In the genomic region with DNA sequence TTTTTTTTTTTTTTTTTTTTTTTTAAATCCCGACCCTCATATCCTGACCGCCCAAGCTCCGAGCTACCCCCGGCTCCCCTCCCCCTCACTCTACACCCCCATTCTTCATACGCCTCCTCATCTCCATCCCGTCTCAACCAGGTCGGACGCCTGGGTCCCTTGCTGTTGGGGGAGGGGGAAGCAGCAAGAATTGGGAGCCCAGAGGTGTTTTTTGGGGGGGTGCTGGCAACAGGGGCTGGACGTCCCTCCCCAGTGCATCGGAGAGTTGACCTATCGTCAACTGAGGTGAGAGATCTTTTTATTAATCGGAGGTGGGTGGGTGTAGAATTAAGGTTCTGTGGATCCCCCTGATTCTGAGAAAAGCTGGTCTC, we compare ENCODE assay signal across 11 mouse cellular contexts. TPM values are rescaled to one million over a fixed set of nuclear protein-coding genes. Genes with fewer than 3 reads are reported as not detected.
DNase-seq lines count a peak whose midpoint lies in the region; ATAC-seq and TF ChIP-seq lines count a peak whose summit lies in the region.
"Had no signal": no experiment of that assay in that cellular context is flagged by ENCODE, and none has a peak within 500 bp of the region (broad histone marks: within the 10 kb centered on the region; RNA-seq: fewer than 3 reads in every experiment).

No protein-coding gene starts in this region.

- DNase-seq in heart, adult 9 months (ENCODE audit: low spot score in 2 of 2) = no peak
- no peak for DNase-seq in forebrain, embryonic 14.5 days (ENCODE audit: low spot score)
- no peak for DNase-seq in limb, embryonic 14.5 days (ENCODE audit: low spot score)
- DNase-seq in spleen, postnatal 10 days (ENCODE audit: low spot score in 2 of 2) = no peak
- no peak for DNase-seq in frontal cortex, postnatal 36 days (ENCODE audit: low spot score in 2 of 2)
- DNase-seq: lung, adult 2 months had no signal

- H3K4me2 ChIP-seq in heart, embryonic 11.5 days = peak overlapping the region; percentile 55
- peak overlapping the region; percentile 83 for H3K4me2 ChIP-seq in forebrain, embryonic 14.5 days (ENCODE audit: low read length)
- peak overlapping the region; percentile 70 for H3K4me2 ChIP-seq in limb, embryonic 14.5 days (replicated peaks; ENCODE audit: low read depth, low read length, severe bottlenecking)

- no peak for TF ChIP-seq POLR2A in ES-Bruce4 (IDR thresholded peaks at IDR 0.05; ENCODE audit: insufficient read depth, low read length)
- no peak for TF ChIP-seq POLR2A in limb, embryonic 14.5 days (IDR thresholded peaks at IDR 0.05; ENCODE audit: borderline replicate concordance, extremely low read depth, insufficient read depth, insufficient read length)

- H3K4me3 ChIP-seq in heart, embryonic 11.5 days (ENCODE audit: low read depth, low read length) = peak overlapping the region; percentile 26
- H3K4me3 ChIP-seq in ES-Bruce4 (ENCODE audit: low read depth, low read length) = peak overlapping the region; percentile 23
- peak overlapping the region; percentile 48 for H3K4me3 ChIP-seq in forebrain, embryonic 14.5 days (ENCODE audit: low read depth, low read length)
- H3K4me3 ChIP-seq in limb, embryonic 14.5 days (replicated peaks; ENCODE audit: low read length) = peak overlapping the region; percentile 42
- H3K4me3 ChIP-seq: erythroblast, embryonic 14.5 days had no signal

- H3K27me3 ChIP-seq in heart, embryonic 11.5 days (ENCODE audit: control insufficient read depth, insufficient read depth, low read length) = no peaks in the 10 kb centered on the region
- H3K27me3 ChIP-seq in ES-Bruce4 (ENCODE audit: control insufficient read depth, insufficient read depth, low read length, poor library complexity, severe bottlenecking) = no peaks in the 10 kb centered on the region
- no peaks in the 10 kb centered on the region for H3K27me3 ChIP-seq in forebrain, embryonic 14.5 days (replicated peaks; ENCODE audit: control insufficient read depth, insufficient read depth, low read length)
- H3K27me3 ChIP-seq in limb, embryonic 14.5 days (ENCODE audit: control insufficient read depth, insufficient read depth, low read length) = no peaks in the 10 kb centered on the region

- no peak for ATAC-seq in heart, embryonic 11.5 days (replicated peaks; ENCODE audit: insufficient number of reproducible peaks, low FRiP score, low TSS enrichment)
- ATAC-seq in forebrain, embryonic 14.5 days = peak; percentile 3; the same call in 1 of the 2 replicates
- ATAC-seq in limb, embryonic 14.5 days (ENCODE audit: low FRiP score, low read depth) = no peak
- ATAC-seq in megakaryocyte, adult 5-6 weeks (ENCODE audit: poor library complexity, severe bottlenecking) = no peak

- H3K27ac ChIP-seq in heart, embryonic 11.5 days (ENCODE audit: low read depth, low read length) = no peak overlapping the region
- H3K27ac ChIP-seq in ES-Bruce4 (ENCODE audit: insufficient read depth, low read length) = no peak overlapping the region
- H3K27ac ChIP-seq in forebrain, embryonic 14.5 days (ENCODE audit: low read depth, low read length) = peak overlapping the region; percentile 65; the same call in 1 of the 2 replicates
- H3K27ac ChIP-seq in limb, embryonic 14.5 days (replicated peaks; ENCODE audit: low read depth, low read length) = no peak overlapping the region

- no peaks in the 10 kb centered on the region for H3K36me3 ChIP-seq in heart, embryonic 11.5 days (ENCODE audit: control insufficient read depth, insufficient read depth, low read length)
- no peaks in the 10 kb centered on the region for H3K36me3 ChIP-seq in ES-Bruce4 (ENCODE audit: control insufficient read depth, insufficient read depth, low read length, poor library complexity, severe bottlenecking)
- peaks cover 12% of the 10 kb centered on the region for H3K36me3 ChIP-seq in forebrain, embryonic 14.5 days (ENCODE audit: control insufficient read depth, insufficient read depth, low read length)
- peaks cover 10% of the 10 kb centered on the region for H3K36me3 ChIP-seq in limb, embryonic 14.5 days (ENCODE audit: control insufficient read depth, insufficient read depth, low read length)

- TF ChIP-seq EP300 in ES-Bruce4 (IDR thresholded peaks at IDR 0.05; ENCODE audit: insufficient read depth, low read depth, low read length) = no peak

- H3K9ac ChIP-seq in heart, embryonic 11.5 days (ENCODE audit: low read depth, low read length) = no peak overlapping the region
- H3K9ac ChIP-seq in ES-Bruce4 (ENCODE audit: low read depth, poor library complexity, severe bottlenecking) = peak overlapping the region; percentile 66
- H3K9ac ChIP-seq in forebrain, embryonic 14.5 days (ENCODE audit: low read length) = peak overlapping the region; percentile 74
- H3K9ac ChIP-seq in limb, embryonic 14.5 days (ENCODE audit: low read depth, low read length, severe bottlenecking) = peak overlapping the region; percentile 41

- WGBS in heart, embryonic 11.5 days (ENCODE audit: insufficient replicate concordance) = 4% methylated on average over 12 of the region's 12 CpGs
- 6% methylated on average over 12 of the region's 12 CpGs for WGBS in forebrain, embryonic 14.5 days
- WGBS in limb, embryonic 14.5 days = 3% methylated on average over 12 of the region's 12 CpGs

- 0 out of 2 replicates have a peak, but pooled peaks cover 2% of the 10 kb centered on the region for H3K4me1 ChIP-seq in heart, embryonic 11.5 days (ENCODE audit: control insufficient read depth, insufficient read depth, low read length)
- peaks cover 2% of the 10 kb centered on the region for H3K4me1 ChIP-seq in ES-Bruce4 (ENCODE audit: control insufficient read depth, insufficient read depth, low read length)
- peaks cover 18% of the 10 kb centered on the region for H3K4me1 ChIP-seq in forebrain, embryonic 14.5 days (ENCODE audit: control insufficient read depth, insufficient read depth, low read length)
- H3K4me1 ChIP-seq in limb, embryonic 14.5 days (ENCODE audit: control insufficient read depth, insufficient read depth, low read length) = peaks cover 13% of the 10 kb centered on the region; the same call in 1 of the 2 replicates

- H3K9me3 ChIP-seq in heart, embryonic 11.5 days (replicated peaks; ENCODE audit: control insufficient read depth, low read length) = no peaks in the 10 kb centered on the region
- no peaks in the 10 kb centered on the region for H3K9me3 ChIP-seq in ES-Bruce4 (replicated peaks; ENCODE audit: control insufficient read depth, insufficient read depth, low read length, poor library complexity, severe bottlenecking)
- no peaks in the 10 kb centered on the region for H3K9me3 ChIP-seq in forebrain, embryonic 14.5 days (replicated peaks; ENCODE audit: control insufficient read depth, low read length)
- no peaks in the 10 kb centered on the region for H3K9me3 ChIP-seq in limb, embryonic 14.5 days (ENCODE audit: control insufficient read depth, low read length)

- no peak for TF ChIP-seq CTCF in ES-Bruce4 (IDR thresholded peaks at IDR 0.05; ENCODE audit: low read depth, low read length)

RNA-seq across cellular contexts. Expression of a gene that starts 0.6 kb away (rescaled TPM):
- 1.7 and 1.8 TPM in 2 replicates for polyA plus RNA-seq in heart, embryonic 11.5 days (2014; fragmentation: Nextera tagmentation; extraction: Ambion mirVana)
- polyA plus RNA-seq in ES-Bruce4 (2011; ENCODE audit: insufficient read depth, insufficient read length, low read depth, missing spikeins) = 5.2 and 7.6 TPM in 2 replicates
- polyA plus RNA-seq in forebrain, embryonic 14.5 days (2014; fragmentation: Nextera tagmentation; extraction: Ambion mirVana) = 8.6 and 11.1 TPM in 2 replicates
- 4.0 and 5.5 TPM in 2 replicates for polyA plus RNA-seq in limb, embryonic 14.5 days (2012; rRNA removed)
- 3.6 and 4.7 TPM in 2 replicates for polyA plus RNA-seq in limb, embryonic 14.5 days (2014; fragmentation: Nextera tagmentation; extraction: Ambion mirVana)
- total RNA-seq in megakaryocyte, adult 5-6 weeks (2015) = not detected in 2 replicates
- total RNA-seq in megakaryocyte, adult 5-6 weeks (2017) = not detected in 2 replicates
- polyA plus RNA-seq: erythroblast, embryonic 14.5 days; lung, adult 2 months had no signal

RNA-seq across cellular contexts. Expression of a gene that starts 32.9 kb away (rescaled TPM):
- 18.3 and 19.0 TPM in 2 replicates for polyA plus RNA-seq in heart, embryonic 11.5 days (2014; fragmentation: Nextera tagmentation; extraction: Ambion mirVana)
- polyA plus RNA-seq in ES-Bruce4 (2011; ENCODE audit: insufficient read depth, insufficient read length, low read depth, missing spikeins) = 16.6 and 17.6 TPM in 2 replicates
- 0.09 TPM in 1 of 2 replicates, not detected in the other for polyA plus RNA-seq in forebrain, embryonic 14.5 days (2014; fragmentation: Nextera tagmentation; extraction: Ambion mirVana)
- polyA plus RNA-seq in limb, embryonic 14.5 days (2012; rRNA removed) = 8.0 and 8.9 TPM in 2 replicates
- 7.1 and 10.0 TPM in 2 replicates for polyA plus RNA-seq in limb, embryonic 14.5 days (2014; fragmentation: Nextera tagmentation; extraction: Ambion mirVana)
- total RNA-seq in megakaryocyte, adult 5-6 weeks (2015) = not detected in 2 replicates
- total RNA-seq in megakaryocyte, adult 5-6 weeks (2017) = not detected in 2 replicates
- total RNA-seq: adrenal gland, adult 18-20 months had no signal
- polyA plus RNA-seq: erythroblast, embryonic 14.5 days had no signal

RNA-seq across cellular contexts. Expression of a gene that starts 58.3 kb away (rescaled TPM):
- polyA plus RNA-seq in heart, embryonic 11.5 days (2014; fragmentation: Nextera tagmentation; extraction: Ambion mirVana) = 0.24 and 0.27 TPM in 2 replicates
- 57.6 and 60.5 TPM in 2 replicates for polyA plus RNA-seq in ES-Bruce4 (2011; ENCODE audit: insufficient read depth, insufficient read length, low read depth, missing spikeins)
- polyA plus RNA-seq in forebrain, embryonic 14.5 days (2014; fragmentation: Nextera tagmentation; extraction: Ambion mirVana) = 3.3 and 3.8 TPM in 2 replicates
- 129 and 207 TPM in 2 replicates for polyA plus RNA-seq in limb, embryonic 14.5 days (2012; rRNA removed)
- polyA plus RNA-seq in limb, embryonic 14.5 days (2014; fragmentation: Nextera tagmentation; extraction: Ambion mirVana) = 2.5 and 3.9 TPM in 2 replicates
- total RNA-seq in megakaryocyte, adult 5-6 weeks (2015) = not detected in 2 replicates
- not detected in 2 replicates for total RNA-seq in megakaryocyte, adult 5-6 weeks (2017)
- polyA plus RNA-seq: erythroblast, embryonic 14.5 days had no signal
